Mouse (Mus musculus): ENCODE measurements around the gene Sdad1.
"Not testable (repeated sequence)": the region's sequence is repeated elsewhere in the genome, so short reads cannot be mapped to it uniquely, and the experiment has no call there.

Gene Sdad1

DNA sequence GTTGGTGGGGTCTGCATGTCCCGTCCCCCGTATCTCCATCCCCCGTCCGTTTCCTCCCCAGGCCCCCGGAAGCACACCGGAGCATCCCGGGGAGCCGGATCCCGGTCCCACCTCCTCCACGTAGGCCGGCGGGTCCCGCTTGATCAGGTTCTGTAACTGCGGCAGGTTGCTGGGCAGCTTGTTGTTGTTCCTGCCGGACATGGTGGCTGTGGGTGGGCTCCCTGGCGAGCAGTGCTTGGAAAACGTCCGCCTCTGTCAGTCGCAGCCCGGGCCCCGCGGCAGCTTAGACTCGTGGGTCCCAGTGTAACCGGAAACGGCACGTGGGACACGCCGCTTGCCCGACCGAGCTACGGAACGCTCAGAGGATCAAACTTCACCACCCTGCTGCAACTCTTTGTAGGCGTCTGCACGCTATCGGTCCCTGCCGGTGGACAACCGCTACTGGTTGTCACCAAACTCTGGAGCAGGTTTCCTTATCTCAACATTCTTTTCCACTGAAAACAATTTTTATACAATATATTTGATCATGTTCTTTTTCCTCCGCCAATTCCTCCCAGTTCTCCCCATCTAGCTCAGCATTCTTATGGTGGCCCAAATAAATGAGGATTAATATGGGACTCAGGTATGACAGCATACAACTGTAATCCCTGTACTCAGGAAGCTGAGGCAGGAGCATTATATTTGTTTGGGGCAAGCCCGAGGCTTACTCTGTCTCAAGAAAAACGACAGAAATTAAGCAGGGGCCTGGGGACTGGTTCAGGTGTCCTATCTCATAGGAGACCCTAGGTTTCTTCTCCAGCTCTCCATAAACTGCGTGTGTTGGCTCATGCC is at the start of gene Sdad1:
Gene Sdad1, minus strand, starts transcription at position 799 of the 831 bp plus-strand sequence.
- Histone ChIP-seq H3K36me3 (ENCODE audit: insufficient read depth, low read length) (peaks cover 38% of the 10 kb centered on the region), H3K9me3 (ENCODE audit: low read length) (no peaks in the 10 kb centered on the region), H3K27me3 (ENCODE audit: insufficient read depth, low read length) (no peaks in the 10 kb centered on the region), H3K4me3 (replicated peaks; ENCODE audit: low read length) (peak within 1 kb of the TSS; percentile 94), H3K4me1 (replicated peaks; ENCODE audit: low read depth, low read length) (peaks cover 48% of the 10 kb centered on the region)
- TF ChIP-seq CTCF (conservative IDR thresholded peaks at IDR 0.05; ENCODE audit: low read length) (peak; percentile 54), NANOG (IDR thresholded peaks at IDR 0.05; ENCODE audit: borderline replicate concordance, low read length) (no peak)

DNA sequence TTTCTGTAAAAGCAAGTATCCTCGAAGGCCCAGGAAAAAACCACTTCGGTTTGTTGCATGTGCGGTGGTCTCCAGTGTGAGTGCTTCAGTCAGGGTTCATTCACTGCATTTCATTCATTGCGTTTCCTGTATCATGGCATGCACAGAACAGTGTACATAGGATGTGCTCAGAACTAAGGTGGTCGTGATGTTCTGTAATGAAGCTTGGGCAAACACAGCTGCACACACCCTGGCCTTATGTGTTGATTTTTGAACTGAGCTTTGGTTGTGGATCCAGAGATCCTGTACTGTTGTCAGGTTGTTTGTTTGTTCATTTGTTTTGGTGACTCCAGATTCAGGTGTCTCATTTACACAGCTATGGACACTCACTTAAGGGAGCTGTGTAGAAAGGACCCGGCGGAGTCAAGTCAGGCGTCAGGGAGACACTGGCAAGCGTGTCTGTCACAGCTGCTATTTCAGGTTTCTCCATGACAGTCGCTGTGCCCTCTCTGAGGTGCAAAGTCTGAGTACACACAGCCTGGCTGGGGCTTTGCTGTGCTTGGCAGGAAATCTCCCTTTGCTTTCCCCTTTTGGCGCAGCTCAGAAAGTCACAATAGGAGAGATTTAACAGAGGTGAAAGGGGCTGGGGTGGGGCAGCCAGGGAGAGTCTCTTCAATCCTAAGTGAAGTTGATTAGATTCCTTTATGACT is 48.6 kb upstream of the Sdad1 start:
- no peaks in the 10 kb centered on the region for H3K9me3 ChIP-seq (ENCODE audit: low read length)
- H3K27me3 ChIP-seq (ENCODE audit: insufficient read depth, low read length), result peaks cover 12% of the 10 kb centered on the region; the same call in 1 of the 2 replicates
- peaks cover 29% of the 10 kb centered on the region for H3K4me1 ChIP-seq (replicated peaks; ENCODE audit: low read depth, low read length)
- H3K36me3 ChIP-seq (ENCODE audit: insufficient read depth, low read length), result no peaks in the 10 kb centered on the region
- no peak overlapping the region for H3K4me3 ChIP-seq (replicated peaks; ENCODE audit: low read length)
- TF ChIP-seq CTCF (conservative IDR thresholded peaks at IDR 0.05; ENCODE audit: low read length) (no peak), POU5F1 (IDR thresholded peaks at IDR 0.05; ENCODE audit: borderline replicate concordance, low read length) (no peak)

DNA sequence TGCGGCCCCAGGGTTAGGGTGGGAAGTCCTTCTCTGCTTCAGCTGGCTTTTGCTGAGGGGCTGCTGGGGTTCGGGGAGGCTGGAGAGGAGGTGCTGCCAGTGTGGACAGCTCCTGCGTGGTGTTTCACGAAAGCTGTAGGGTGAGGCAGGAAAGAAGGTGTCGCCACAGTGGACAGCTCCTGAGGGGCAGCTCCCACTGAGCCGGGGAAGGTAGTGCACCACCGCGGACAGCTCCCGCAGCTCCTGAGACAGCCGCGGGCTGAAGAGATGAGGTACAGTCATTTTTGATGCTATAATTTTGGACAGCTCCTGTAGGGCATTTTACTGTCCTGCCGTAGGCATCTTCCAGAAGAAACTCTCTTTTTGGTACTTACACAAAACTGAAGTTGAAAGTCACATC is 47.8 kb upstream of the Sdad1 start:
- TF ChIP-seq POU5F1 (IDR thresholded peaks at IDR 0.05; ENCODE audit: borderline replicate concordance, low read length) (no peak), NANOG (IDR thresholded peaks at IDR 0.05; ENCODE audit: borderline replicate concordance, low read length) (no peak), CTCF (conservative IDR thresholded peaks at IDR 0.05; ENCODE audit: low read length) (no peak)
- Histone ChIP-seq H3K4me3 (replicated peaks; ENCODE audit: low read length) (no peak overlapping the region), H3K9me3 (ENCODE audit: low read length) (no peaks in the 10 kb centered on the region), H3K4me1 (replicated peaks; ENCODE audit: low read depth, low read length) (peaks cover 31% of the 10 kb centered on the region), H3K27me3 (ENCODE audit: insufficient read depth, low read length) (peaks cover 12% of the 10 kb centered on the region; the same call in 1 of the 2 replicates), H3K36me3 (ENCODE audit: insufficient read depth, low read length) (no peaks in the 10 kb centered on the region)

DNA sequence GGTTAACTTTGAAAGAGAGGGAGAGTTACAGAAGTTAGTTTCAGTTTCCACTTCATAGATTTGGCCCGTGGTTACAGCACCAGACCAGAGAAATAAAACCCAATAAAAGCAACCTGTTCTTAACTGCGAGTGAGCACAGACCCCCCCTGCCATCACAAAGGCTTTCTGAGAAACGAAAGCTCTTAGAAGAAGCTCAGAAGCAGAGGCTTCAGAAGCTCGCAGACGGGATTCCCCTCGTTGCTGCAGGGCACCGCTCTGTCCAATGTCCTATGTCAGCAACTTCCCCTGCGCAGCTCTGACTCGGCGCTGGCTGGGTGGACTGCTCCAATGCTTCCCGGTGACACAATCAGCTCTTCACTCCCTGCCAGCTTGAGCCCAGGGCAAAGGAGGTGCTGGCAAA is 43.2 kb upstream of the Sdad1 start:
- TF ChIP-seq NANOG (IDR thresholded peaks at IDR 0.05; ENCODE audit: borderline replicate concordance, low read length) (no peak), POU5F1 (IDR thresholded peaks at IDR 0.05; ENCODE audit: borderline replicate concordance, low read length) (no peak), CTCF (conservative IDR thresholded peaks at IDR 0.05; ENCODE audit: low read length) (no peak)
- peaks cover 30% of the 10 kb centered on the region for H3K4me1 ChIP-seq (replicated peaks; ENCODE audit: low read depth, low read length)
- no peak overlapping the region for H3K4me3 ChIP-seq (replicated peaks; ENCODE audit: low read length)
- no peaks in the 10 kb centered on the region for H3K9me3 ChIP-seq (ENCODE audit: low read length)
- peaks cover 20% of the 10 kb centered on the region for H3K27me3 ChIP-seq (ENCODE audit: insufficient read depth, low read length)
- no peaks in the 10 kb centered on the region for H3K36me3 ChIP-seq (ENCODE audit: insufficient read depth, low read length)

DNA sequence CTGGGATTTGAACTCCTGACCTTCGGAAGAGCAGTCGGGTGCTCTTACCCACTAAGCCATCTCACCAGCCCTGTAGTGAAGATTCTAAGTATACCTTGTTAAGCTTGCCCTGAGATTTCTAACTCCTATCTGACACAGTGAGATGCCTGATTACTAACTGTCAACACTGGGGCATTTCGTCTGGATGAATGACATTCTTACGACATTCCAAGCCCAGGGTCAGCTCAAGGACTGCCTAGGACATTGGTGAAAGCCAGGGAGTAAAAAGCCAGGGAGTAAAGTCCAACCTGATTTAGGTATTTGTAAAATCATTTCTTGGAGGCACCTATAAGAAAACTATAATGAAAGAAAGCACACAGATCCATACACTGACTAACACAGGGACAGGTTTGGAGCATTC is 42.4 kb upstream of the Sdad1 start:
- not testable (repeated sequence) for H3K4me3 ChIP-seq (replicated peaks; ENCODE audit: low read length); H3K36me3 ChIP-seq (ENCODE audit: insufficient read depth, low read length); H3K9me3 ChIP-seq (ENCODE audit: low read length)
- Histone ChIP-seq H3K27me3 (ENCODE audit: insufficient read depth, low read length) (peaks cover 28% of the 10 kb centered on the region), H3K4me1 (replicated peaks; ENCODE audit: low read depth, low read length) (peaks cover 36% of the 10 kb centered on the region)

DNA sequence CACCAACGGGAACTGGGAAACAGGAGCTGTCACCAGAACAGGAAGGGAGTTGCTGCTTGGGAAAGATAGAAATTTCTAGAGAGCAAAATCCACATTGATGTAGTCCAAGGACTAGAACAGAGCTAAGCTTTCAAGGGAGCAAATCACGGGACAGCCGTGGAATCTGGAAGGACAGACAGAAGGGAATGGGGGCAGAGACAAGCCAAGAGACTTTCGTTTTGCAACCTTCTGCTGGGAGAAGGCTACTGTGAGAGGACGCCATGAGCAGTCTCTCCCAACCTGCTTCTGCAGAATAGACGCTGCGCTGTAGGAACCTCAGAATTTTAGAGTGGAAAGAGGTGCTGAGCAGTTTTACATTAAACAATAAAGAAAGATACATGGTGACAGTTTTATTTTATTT is 39.5 kb upstream of the Sdad1 start:
- Histone ChIP-seq H3K4me1 (replicated peaks; ENCODE audit: low read depth, low read length) (peaks cover 28% of the 10 kb centered on the region), H3K27me3 (ENCODE audit: insufficient read depth, low read length) (peaks cover 41% of the 10 kb centered on the region), H3K36me3 (ENCODE audit: insufficient read depth, low read length) (no peaks in the 10 kb centered on the region), H3K9me3 (ENCODE audit: low read length) (no peaks in the 10 kb centered on the region), H3K4me3 (replicated peaks; ENCODE audit: low read length) (no peak overlapping the region)
- TF ChIP-seq POU5F1 (IDR thresholded peaks at IDR 0.05; ENCODE audit: borderline replicate concordance, low read length), result no peak
- TF ChIP-seq CTCF (conservative IDR thresholded peaks at IDR 0.05; ENCODE audit: low read length), result no peak
- no peak for TF ChIP-seq NANOG (IDR thresholded peaks at IDR 0.05; ENCODE audit: borderline replicate concordance, low read length)

DNA sequence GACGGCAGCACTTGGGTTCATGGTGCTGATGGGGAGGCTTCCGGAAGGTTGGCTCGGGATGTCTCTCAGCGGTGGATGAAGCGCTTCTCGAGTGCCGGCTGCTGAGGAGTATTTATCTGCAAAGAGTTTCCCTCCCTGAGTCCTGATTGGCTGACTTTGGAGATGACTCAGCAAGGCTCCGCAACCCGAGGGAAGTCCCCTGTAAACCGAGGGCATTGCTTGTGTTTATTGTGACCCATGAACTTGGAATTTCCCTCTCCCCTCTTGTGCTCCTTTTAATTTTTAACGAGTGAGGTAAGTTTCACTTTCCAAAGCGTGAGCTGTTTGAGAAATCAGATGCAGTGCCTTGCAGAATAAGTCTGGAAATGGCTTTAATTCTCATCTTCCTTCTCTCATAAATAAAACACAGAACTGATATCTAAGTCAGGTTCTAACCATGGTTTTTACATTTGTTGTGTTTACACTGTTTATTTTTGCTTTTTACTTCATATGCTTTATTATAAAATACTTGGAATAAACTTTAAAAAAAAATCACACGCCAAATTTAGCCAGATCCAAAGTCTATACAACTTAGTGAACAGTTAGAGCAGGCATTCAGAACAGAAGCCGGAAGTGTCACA is 38.6 kb upstream of the Sdad1 start, which contains the start of gene Cxcl10:
Gene Cxcl10, minus strand, starts transcription at position 96 of the 620 bp plus-strand sequence.
- H3K4me1 ChIP-seq (replicated peaks; ENCODE audit: low read depth, low read length), result peaks cover 25% of the 10 kb centered on the region
- peaks cover 46% of the 10 kb centered on the region for H3K27me3 ChIP-seq (ENCODE audit: insufficient read depth, low read length)
- H3K4me3 ChIP-seq (replicated peaks; ENCODE audit: low read length), result no peak within 1 kb of the TSS
- TF ChIP-seq NANOG (IDR thresholded peaks at IDR 0.05; ENCODE audit: borderline replicate concordance, low read length), result no peak
- no peak for TF ChIP-seq CTCF (conservative IDR thresholded peaks at IDR 0.05; ENCODE audit: low read length)
- TF ChIP-seq POU5F1 (IDR thresholded peaks at IDR 0.05; ENCODE audit: borderline replicate concordance, low read length), result no peak
- H3K36me3 ChIP-seq (ENCODE audit: insufficient read depth, low read length), result no peaks in the 10 kb centered on the region
- no peaks in the 10 kb centered on the region for H3K9me3 ChIP-seq (ENCODE audit: low read length)

DNA sequence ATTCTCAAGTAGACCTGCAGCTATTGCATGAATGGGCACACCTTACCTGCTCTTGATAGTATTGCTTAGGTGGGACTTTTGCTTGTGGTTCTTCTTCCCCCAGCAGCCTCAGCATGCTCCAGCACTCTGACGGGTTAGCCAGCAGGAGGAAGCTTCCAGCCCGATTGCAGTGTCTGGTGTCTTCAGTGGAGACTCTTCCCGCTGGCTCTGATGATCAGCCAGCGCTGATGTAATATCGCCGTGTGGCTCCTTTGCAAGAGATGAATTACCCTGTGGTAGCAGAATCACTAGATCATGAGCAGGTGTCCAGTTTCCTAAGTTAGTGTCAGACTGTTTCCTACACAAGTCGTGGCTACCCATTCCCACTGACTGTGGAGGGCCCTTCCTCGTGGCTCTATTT is 34.7 kb upstream of the Sdad1 start:
- peaks cover 47% of the 10 kb centered on the region for H3K27me3 ChIP-seq (ENCODE audit: insufficient read depth, low read length)
- no peak overlapping the region for H3K4me3 ChIP-seq (replicated peaks; ENCODE audit: low read length)
- no peaks in the 10 kb centered on the region for H3K36me3 ChIP-seq (ENCODE audit: insufficient read depth, low read length)
- no peaks in the 10 kb centered on the region for H3K9me3 ChIP-seq (ENCODE audit: low read length)
- H3K4me1 ChIP-seq (replicated peaks; ENCODE audit: low read depth, low read length), result peaks cover 17% of the 10 kb centered on the region
- TF ChIP-seq CTCF (conservative IDR thresholded peaks at IDR 0.05; ENCODE audit: low read length) (no peak), NANOG (IDR thresholded peaks at IDR 0.05; ENCODE audit: borderline replicate concordance, low read length) (no peak), POU5F1 (IDR thresholded peaks at IDR 0.05; ENCODE audit: borderline replicate concordance, low read length) (no peak)

Data from E14TG2a.4 (cell line).